Mouse (Mus musculus): ENCODE measurements around the gene Selenov. TPM values are rescaled to one million over a fixed set of nuclear protein-coding genes. Genes with fewer than 3 reads are reported as not detected.

Selenov gene
- polyA plus RNA-seq (2011; ENCODE audit: insufficient read depth, insufficient read length, low replicate concordance, missing spikeins) = not detected in 2 replicates

DNA sequence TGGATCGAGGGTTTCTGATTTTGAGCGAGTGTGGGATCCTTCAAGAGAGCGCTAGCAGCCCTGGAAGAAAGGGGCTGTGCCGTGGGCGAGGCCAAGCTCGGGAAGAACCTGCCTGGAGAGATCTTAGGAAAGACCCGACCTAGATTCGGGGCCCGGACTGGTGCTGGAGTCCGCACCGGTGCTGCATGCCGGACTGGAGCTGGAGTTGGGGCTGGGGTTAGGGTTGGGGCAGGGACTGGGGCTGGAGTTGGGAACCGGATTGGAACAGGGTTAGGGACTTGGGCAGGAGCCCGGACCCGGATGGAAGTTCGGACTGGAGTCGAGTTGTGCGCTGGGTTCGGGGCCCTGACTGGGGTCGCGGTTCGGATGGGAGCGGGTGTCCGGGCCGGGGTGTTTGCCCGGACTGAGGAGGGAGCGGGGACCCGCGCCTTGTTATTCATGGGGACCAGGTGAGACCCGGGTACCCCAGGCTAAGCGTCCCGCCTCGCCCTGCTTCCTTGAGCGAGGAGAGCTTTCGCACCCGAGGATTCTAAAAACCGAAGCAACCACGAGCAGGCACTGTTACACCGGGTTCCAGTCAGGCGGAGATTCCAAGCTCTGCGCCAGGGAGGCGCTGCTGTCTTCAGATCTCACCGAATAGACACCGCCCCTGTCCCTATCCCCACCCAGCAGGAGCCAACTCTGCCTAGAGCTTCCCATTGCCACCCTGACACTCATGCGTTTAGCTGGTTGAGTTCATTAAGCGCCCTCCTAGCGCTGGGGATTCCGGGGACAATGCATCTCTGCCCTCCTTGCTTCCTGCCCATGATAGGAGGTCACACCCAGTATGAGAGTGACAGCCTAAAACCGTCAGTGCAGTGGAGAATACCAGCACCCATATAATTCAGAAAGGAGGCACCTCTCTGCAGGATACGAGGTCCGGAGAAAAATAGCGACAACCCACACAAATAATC, at the start of gene Selenov:
Gene Selenov (minus strand): TSS at position 549 of the 953 bp plus-strand sequence.
- no peak within 1 kb of the TSS for H3K27ac ChIP-seq (ENCODE audit: control insufficient read depth, insufficient read depth, low read depth, low read length, poor library complexity)
- WGBS = 6% methylated on average over 52 of the region's 52 CpGs
- no peaks in the 10 kb centered on the region for H3K4me1 ChIP-seq (ENCODE audit: control insufficient read depth, insufficient read depth, low read length)
- H3K4me3 ChIP-seq (replicated peaks; ENCODE audit: control insufficient read depth, low read depth, low read length) = no peak within 1 kb of the TSS
- TF ChIP-seq POLR2A (IDR thresholded peaks at IDR 0.05; ENCODE audit: borderline replicate concordance, control insufficient read depth, low read depth, low read length) (no peak), CTCF (IDR thresholded peaks at IDR 0.05; ENCODE audit: control insufficient read depth, insufficient read depth, low read length) (no peak)

DNA sequence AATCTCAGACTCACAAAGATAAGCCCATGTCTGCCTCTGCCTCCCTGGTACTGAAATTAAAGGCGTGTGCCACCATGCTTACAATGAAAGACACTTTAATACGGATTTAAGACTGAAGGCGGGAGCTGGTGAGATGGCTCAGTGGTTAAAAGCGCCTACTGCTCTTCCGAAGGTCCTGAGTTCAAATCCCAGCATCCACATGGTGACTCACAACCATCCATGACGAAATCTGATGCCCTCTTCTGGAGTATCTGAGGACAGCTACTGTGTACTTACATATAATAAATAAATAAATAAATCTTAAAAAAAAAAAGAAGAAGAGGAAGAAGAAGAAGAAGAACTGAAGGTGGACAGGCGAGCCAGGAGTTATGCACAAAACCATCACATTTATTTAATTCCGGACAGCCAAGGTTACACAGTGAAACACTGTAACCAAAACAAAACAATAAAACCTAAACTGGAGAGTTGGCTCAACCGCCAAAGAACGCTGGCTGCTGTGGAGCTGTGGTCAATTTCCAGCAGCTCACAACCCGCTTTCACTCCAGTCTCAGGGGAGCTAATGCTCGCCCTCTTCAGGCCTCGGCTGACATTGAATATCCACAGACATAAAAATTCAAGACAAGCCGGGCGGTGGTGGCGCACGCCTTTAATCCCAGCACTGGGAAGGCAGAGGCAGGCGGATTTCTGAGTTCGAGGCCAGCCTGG, 48.4 kb upstream of the Selenov start:
- TF ChIP-seq CTCF (IDR thresholded peaks at IDR 0.05; ENCODE audit: control insufficient read depth, insufficient read depth, low read length) (peak; percentile 51), POLR2A (IDR thresholded peaks at IDR 0.05; ENCODE audit: borderline replicate concordance, control insufficient read depth, low read depth, low read length) (no peak)
- H3K4me1 ChIP-seq (ENCODE audit: control insufficient read depth, insufficient read depth, low read length) = no peaks in the 10 kb centered on the region; the same call in 1 of the 2 replicates
- peak overlapping the region; percentile 90 for H3K27ac ChIP-seq (ENCODE audit: control insufficient read depth, insufficient read depth, low read depth, low read length, poor library complexity)
- WGBS = 15% methylated on average over 19 of the region's 19 CpGs
- peak overlapping the region; percentile 79 for H3K4me3 ChIP-seq (replicated peaks; ENCODE audit: control insufficient read depth, low read depth, low read length)

DNA sequence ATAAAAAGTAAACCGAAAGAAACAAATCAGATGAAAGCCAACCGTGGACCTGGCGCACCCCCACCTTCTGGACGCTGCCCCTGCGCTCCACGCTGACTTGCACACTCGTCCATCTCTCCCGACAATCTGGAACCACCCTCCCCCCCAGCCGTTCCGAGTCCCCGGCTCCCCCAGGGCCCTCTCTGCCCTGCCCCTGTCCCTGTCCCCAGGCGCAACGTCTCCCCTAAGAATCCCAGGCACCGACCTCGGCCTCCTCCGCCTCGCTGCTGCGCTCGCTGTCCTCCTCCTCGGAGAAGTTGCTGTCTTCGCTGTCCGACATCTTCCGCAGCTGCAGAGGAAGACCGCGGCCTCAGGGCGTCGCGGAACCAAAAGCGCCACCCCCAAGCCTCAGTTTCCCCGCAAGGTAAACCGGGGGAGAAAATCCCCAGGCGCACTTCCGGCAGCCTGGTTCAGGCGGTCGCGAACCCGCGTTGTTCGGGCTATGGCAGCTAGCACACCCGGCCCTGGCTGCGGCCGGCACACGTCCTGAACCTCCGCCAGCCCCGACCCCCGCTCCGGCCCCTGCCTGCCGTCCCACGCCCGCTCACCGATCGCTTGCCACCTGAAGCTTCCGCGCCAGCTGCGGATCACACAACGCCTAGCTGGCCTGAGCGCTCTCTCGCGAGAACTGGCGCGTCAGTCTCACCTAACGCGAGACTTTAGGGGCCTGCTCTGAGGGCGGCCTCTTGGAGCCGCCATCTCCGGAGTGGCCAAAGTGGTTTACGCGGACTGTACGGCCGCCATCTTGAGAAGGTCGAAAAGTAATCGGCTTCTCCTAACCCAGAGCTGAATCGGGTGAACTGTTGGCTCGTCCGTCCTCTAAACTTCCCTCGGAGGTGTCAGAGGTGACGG, 47.4 kb upstream of the Selenov start, which contains the start of gene Supt5:
Gene Supt5 (minus strand): TSS at position 639 of the 891 bp plus-strand sequence.
- WGBS = under 1% methylated on average over 77 of the region's 77 CpGs
- H3K27ac ChIP-seq (ENCODE audit: control insufficient read depth, insufficient read depth, low read depth, low read length, poor library complexity) = peak within 1 kb of the TSS; percentile 90
- TF ChIP-seq CTCF (IDR thresholded peaks at IDR 0.05; ENCODE audit: control insufficient read depth, insufficient read depth, low read length) = no peak
- TF ChIP-seq POLR2A (IDR thresholded peaks at IDR 0.05; ENCODE audit: borderline replicate concordance, control insufficient read depth, low read depth, low read length) = peak; percentile 97
- H3K4me1 ChIP-seq (ENCODE audit: control insufficient read depth, insufficient read depth, low read length) = no peaks in the 10 kb centered on the region; the same call in 1 of the 2 replicates
- peak within 1 kb of the TSS; percentile 99 for H3K4me3 ChIP-seq (replicated peaks; ENCODE audit: control insufficient read depth, low read depth, low read length)

DNA sequence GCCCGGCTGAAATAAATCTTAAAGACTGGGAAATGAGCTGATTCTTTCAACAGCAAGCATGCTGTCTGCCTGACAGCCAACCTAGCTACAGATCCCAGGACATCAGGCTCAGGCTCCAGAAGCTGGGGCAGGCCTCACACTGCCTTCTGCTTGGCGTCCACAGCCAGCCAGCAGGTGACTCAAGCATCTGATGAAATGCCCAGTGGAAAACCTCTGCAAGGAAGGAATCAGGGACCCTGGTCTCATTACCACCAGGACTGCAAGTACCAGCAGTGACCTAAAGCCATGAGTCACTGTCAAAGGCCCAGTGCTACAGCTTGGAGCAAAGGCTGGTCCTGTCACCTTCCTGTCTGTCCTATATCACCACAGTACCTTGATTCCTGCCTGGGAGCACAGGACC, 44.5 kb upstream of the Selenov start:
- TF ChIP-seq CTCF (IDR thresholded peaks at IDR 0.05; ENCODE audit: control insufficient read depth, insufficient read depth, low read length) = no peak
- TF ChIP-seq POLR2A (IDR thresholded peaks at IDR 0.05; ENCODE audit: borderline replicate concordance, control insufficient read depth, low read depth, low read length) = no peak
- no peaks in the 10 kb centered on the region; the same call in 1 of the 2 replicates for H3K4me1 ChIP-seq (ENCODE audit: control insufficient read depth, insufficient read depth, low read length)
- H3K27ac ChIP-seq (ENCODE audit: control insufficient read depth, insufficient read depth, low read depth, low read length, poor library complexity) = no peak overlapping the region
- 76% methylated on average over 2 of the region's 2 CpGs for WGBS
- no peak overlapping the region for H3K4me3 ChIP-seq (replicated peaks; ENCODE audit: control insufficient read depth, low read depth, low read length)

DNA sequence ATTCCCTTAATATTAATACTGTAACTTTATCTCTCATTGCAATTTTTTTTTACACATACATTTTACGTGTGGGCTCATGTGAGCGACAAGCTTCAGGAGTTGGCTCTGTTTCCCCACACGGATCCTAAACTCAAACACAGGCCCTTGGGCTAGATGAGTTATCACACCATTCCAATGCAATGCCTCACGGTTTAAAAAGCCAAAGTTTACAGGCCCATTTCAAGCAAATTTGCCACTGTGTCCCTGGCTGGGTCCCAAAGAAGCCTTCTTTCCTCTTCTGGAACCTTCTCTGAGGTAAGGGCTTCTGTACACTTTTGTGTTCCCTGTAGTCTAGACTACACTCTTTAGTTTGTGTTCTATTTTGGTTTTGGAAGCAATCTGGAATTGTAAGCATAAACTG, 43.5 kb upstream of the Selenov start:
- Histone ChIP-seq H3K4me3 (replicated peaks; ENCODE audit: control insufficient read depth, low read depth, low read length) (no peak overlapping the region), H3K4me1 (ENCODE audit: control insufficient read depth, insufficient read depth, low read length) (no peaks in the 10 kb centered on the region; the same call in 1 of the 2 replicates), H3K27ac (ENCODE audit: control insufficient read depth, insufficient read depth, low read depth, low read length, poor library complexity) (no peak overlapping the region)
- TF ChIP-seq CTCF (IDR thresholded peaks at IDR 0.05; ENCODE audit: control insufficient read depth, insufficient read depth, low read length) = no peak
- TF ChIP-seq POLR2A (IDR thresholded peaks at IDR 0.05; ENCODE audit: borderline replicate concordance, control insufficient read depth, low read depth, low read length) = no peak
- 87% methylated on average over 4 of the region's 4 CpGs for WGBS

DNA sequence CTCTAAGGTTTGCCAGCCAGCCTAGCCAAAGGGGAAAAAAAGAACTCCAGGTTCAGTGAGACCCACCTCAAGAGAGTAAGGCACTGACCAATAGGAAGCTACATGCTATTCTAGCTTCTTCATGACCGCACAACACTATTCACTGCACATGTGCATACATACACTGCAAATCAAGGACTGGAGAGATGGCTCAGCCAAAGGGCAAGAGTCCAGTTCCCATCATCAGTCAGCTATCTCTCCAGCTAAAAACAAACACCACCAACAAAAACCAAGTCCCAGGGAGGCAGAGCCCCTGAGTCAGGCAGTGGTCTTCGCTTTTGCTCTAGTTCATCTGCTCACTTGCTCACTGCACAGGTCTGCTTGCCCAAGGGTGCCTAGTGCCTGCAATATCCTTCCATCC, 37.3 kb upstream of the Selenov start:
- TF ChIP-seq POLR2A (IDR thresholded peaks at IDR 0.05; ENCODE audit: borderline replicate concordance, control insufficient read depth, low read depth, low read length) (no peak), CTCF (IDR thresholded peaks at IDR 0.05; ENCODE audit: control insufficient read depth, insufficient read depth, low read length) (no peak)
- WGBS = 98% methylated on average over 2 of the region's 2 CpGs
- no peaks in the 10 kb centered on the region for H3K4me1 ChIP-seq (ENCODE audit: control insufficient read depth, insufficient read depth, low read length)
- no peak overlapping the region for H3K4me3 ChIP-seq (replicated peaks; ENCODE audit: control insufficient read depth, low read depth, low read length)
- H3K27ac ChIP-seq (ENCODE audit: control insufficient read depth, insufficient read depth, low read depth, low read length, poor library complexity) = no peak overlapping the region

DNA sequence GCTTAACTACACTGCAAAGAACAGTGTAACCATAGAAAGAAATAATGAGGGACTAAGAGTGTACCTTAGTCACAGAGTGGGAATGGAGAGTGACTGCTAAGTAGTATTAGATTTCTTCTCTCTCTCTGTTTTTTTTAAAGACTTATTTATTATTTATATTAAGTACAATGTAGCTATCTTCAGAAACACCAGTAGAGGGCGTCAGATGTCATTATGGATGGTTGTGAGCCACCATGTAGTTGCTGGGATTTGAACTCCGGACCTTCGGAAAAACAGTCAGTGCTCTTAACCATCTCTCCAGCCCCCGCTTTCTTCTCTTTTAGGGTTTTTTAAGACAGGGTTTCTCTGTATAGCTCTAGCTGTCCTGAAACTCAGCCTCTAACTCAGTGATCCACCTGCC, 35.5 kb upstream of the Selenov start:
- Histone ChIP-seq H3K4me1 (ENCODE audit: control insufficient read depth, insufficient read depth, low read length) (no peaks in the 10 kb centered on the region), H3K4me3 (replicated peaks; ENCODE audit: control insufficient read depth, low read depth, low read length) (no peak overlapping the region), H3K27ac (ENCODE audit: control insufficient read depth, insufficient read depth, low read depth, low read length, poor library complexity) (no peak overlapping the region)
- TF ChIP-seq CTCF (IDR thresholded peaks at IDR 0.05; ENCODE audit: control insufficient read depth, insufficient read depth, low read length) = no peak
- no peak for TF ChIP-seq POLR2A (IDR thresholded peaks at IDR 0.05; ENCODE audit: borderline replicate concordance, control insufficient read depth, low read depth, low read length)
- WGBS = 83% methylated on average over 4 of the region's 4 CpGs
